Mouse (Mus musculus) cerebellum, adult 9-10 months (tissue): Measurements from ENCODE around the gene Rgs8.

ENCODE experiments used
- DNase-seq: peaks from one replicate; pipeline ENCODE4 v3.0.0; 2022

Rgs8 gene

DNA sequence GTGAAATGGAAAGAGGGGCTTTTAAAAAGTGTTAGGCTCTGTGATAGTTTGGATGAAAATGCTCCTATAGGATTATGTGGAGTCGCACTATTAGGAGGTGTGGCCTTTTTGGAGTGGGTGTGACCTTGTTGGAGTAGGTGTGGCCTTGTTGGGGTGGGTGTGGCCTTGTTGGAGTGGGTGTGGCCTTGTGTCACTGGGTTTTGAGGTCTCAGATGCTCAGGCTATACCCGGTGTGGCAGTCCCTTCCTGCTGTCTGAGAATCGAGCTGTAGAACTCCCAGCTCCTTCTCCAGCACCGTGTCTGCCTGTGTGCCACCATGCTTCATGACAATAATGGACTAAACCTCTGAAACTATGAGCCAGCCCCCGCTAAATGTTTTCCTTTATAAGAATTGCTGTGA lies 55.8 kb downstream of the Rgs8 start:
- no peak for DNase-seq

DNA sequence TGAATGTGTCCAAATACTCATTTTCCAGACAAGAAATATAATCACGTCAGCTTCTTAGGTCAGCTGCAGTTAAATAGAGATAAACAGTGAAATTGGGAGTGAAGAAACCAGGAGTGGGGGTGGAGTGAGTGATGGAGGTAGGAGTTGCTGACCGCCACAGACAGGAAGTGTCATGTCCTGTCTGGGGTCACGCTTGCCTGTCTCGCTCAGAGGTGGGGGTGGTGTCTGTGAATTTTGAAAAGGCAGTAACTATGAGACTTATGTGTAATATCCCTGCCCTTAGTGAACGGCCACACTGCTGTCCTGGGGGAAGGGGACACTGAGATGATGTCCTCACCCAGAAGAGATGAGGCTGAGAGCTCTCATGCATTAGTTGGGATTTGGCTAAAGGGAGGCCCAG lies 56.6 kb downstream of the Rgs8 start:
- no peak for DNase-seq

DNA sequence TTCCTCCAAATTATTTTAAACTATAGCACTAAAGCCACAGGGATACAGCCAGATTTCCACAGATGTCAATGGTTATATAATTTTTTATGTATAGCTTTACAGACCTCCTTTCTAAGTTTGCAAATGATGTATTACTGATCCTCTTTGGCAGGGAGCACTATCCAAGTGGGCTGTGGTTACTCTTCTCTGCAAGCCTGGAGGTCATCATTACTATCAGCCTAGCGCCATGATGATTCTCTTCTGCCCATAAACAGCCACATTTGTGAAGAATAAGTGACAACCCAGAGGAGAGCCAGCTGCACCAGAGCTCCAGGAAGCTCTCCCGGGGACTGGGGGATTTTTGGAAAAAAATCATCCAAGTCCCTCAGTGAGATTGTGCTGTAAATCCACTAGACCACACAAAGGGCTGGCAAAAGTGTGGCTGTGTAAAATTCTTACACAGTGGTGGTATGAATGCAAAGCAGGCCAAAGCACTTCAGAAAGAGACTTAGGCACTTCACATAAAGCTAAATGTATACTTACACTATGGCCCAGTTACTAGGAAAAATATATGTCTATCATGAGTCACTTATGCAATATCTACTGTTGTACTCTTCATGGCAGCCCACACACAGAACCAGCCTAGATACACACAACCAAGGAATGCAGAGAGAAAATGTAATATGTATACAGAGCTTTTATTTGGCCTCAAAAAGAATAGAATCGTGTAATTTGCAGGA lies 58.9 kb downstream of the Rgs8 start:
- DNase-seq: no peak

DNA sequence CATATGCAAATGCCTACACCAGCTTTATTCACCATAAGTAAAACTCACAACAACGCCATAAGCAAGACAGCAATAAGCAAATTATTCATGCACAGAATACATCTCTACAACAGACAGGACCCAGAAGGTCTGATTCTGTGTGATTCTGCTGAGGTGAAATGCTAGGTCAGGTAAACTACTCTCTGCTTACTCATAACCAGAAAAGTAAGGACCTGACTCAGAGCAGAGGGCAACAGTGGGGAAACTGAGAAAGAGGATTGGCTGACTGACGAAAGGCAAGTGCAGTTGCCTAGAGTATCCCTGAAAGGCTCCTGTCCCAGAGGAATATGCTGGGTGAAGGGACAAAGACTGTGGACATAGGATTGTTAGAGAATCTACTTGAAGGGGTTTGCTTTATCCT lies 59.8 kb downstream of the Rgs8 start:
- DNase-seq: no peak

DNA sequence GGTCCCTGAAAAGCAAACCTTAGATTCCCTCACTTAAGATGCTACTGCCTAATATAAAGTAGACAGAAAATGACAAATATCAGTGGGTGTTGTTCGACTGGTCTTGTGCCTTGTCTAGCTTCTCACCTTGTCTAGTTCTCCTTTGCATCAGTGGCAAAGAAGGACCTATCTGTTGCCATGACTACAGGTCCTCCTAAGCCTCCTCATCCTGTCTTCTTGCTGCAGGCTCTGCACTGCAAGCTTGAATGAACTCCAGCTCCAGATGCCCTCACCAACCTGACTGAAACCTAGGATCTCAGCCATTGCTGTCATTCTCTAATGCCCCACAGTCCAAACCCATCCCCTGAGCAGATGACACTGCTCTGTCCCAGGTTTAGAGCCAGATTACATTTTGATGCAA lies 65.2 kb downstream of the Rgs8 start:
- no peak for DNase-seq

DNA sequence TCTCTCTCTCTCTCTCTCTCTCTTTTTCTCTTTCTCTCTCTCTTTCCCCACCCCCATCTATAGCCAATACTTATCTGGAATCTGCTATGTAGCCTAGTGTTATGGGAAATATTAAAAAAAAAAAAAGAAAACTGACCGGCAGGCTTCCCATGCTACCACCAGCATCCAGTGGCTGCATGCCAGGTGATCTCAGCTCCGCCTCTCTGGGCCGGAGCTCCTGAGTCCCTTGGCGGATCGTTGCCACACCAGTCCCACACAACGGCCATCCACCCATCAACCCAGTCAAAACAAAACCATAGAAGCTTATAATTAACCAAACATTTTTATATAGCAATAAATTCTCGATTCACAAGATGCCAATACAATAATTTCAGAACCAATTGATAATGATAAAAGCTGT lies 68.1 kb downstream of the Rgs8 start:
- DNase-seq: no peak

DNA sequence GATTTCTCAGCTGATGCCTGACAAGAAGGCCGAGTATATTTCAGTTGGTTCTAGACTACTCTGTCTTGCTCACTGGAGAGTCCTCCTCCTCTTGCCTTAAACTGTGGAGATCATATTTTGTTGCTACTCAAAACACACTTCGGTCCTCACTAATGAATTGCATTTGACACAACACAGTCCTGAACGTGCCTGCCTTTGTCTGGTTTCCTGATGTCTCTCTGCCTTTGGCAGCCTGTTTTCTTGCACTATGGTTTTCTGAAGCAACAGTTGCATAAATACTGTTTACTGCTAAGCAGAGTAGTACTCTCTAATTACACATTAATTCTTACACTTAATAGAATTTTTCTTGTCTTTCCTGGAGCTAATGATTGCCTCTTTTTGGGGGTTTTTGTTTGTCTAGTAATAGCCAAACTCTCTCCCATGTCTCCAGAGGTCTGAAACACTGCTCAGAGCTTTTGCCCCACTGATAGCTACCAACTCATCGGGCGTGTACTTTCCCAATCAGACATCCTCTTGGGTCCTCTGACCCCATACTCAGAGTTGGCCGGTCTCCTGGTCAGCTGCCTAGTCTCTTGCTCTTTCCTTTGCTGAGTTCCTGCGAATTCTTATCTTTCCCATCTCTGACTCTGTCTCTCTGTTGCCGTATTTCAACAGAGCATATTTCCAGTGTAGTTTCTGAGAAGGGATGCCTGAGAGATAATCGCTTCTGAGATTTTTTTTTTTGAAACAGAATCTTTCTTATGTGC lies 68.9 kb downstream of the Rgs8 start:
- no peak for DNase-seq

DNA sequence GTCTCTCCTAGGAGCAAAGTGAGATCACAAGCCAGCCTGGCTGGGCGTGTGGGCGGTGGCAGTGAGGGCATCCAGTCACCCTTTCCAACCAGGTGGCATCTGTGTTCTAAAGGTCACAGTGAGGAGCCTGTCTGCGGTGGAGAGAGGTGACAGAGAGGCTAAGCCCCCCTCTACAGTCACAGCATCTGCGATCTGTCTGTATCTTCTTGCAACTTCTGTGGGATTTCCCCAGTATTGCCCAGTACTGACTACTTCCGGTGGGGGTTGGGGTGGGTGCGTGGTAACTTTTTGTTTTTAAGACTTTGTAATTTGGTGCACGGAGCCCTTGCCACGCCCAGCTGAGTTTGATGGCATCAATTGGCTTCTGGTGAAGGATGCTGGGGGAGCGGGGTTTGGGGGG lies 70.6 kb downstream of the Rgs8 start:
- no peak for DNase-seq

DNA sequence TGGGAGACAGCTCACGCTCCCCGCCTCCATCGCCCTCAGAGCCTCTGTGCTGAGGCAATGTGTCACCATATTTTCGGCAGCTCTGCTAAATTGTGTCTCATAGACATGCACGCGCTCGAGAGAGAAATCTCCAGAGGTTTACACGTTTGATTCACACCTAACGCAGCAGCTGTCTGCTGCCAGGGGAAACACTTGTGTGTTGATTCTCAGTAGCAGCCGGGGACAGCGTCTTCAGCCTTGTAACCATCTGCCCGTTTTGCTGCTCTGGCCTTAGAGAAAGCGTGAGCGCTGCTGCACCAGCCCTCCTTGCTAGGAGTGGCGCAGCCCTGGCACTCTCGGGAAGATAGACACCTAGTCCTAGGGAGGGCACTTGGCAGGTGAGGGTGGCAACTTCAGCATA lies 73.8 kb downstream of the Rgs8 start:
- DNase-seq: no peak

DNA sequence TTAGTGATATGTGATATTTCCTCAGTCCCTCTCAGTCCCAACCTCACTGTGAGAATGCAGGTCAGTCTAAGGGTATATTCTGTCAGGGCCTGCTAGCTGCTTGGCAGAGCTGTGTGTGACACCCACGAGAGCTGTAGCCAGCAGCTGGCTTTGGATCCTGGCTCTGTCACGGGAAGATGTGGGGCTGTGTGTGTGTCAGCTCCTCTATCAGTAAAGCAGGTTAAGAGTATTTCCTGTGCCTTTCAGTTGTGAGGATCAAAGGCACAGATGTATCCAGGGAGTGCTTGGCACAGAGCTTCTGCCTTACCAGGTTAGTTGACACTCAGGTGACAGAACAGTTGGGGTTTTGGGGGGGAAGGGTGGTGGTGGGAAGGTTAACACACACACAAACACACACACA lies 77.0 kb downstream of the Rgs8 start:
- no peak for DNase-seq

DNA sequence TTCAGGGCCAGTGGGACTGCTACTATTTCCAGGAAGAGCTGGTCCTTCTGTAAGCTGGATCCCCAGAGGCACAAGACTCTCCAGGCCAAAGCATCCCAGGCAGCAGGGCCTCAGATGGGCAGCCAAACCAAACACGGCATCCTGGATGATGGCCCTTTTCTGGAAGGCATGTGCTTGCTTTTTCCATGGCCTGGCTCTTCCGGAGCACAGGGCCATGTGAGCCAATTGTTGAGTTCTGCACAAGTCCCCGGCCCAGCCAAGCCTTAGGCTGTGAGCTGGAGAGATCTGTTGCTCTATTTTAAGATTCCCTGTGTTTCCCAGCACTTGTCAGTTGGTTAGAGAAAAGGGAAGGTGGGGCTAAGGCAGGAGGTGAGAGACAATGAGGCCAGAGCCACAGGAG lies 77.8 kb downstream of the Rgs8 start:
- DNase-seq: no peak

DNA sequence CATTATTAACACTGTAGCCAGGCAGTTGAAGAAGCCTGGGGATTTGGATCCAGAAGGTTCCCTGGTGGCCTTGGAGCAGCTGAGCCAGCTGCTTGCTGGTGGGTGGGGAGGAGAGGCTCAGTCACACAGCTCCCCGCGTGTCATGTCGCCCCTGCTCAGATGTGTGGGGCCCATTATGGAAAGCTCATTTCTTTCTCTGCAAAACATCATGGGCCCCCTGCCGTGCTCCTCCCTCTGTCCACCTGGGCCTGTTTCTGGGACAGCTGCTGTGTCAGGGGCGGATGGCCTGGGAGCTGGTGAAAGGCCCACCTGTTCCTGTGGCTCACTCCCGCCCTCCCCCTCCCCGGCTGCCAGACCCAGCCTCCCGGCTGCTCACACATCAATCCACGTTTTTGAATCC lies 80.4 kb downstream of the Rgs8 start:
- no peak for DNase-seq

DNA sequence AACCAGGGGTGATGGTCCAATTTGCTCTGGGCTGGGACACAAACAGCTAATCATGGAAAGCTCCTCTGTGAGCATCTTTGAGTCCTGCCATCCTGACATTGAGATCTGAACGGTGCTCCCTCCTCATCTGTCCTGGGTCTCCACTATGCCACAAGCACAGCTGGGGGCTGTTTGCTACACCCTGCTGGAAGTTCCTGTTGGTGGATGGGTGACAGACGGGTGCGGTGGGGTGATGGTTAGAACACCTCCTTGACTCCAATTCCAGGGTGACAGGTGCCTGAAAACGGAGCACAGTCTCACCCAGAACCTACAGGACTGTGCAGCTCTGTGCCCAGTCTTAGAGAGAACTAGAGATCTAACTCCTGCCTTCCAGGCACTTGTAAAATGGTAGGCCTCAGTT lies 82.0 kb downstream of the Rgs8 start:
- no peak for DNase-seq

DNA sequence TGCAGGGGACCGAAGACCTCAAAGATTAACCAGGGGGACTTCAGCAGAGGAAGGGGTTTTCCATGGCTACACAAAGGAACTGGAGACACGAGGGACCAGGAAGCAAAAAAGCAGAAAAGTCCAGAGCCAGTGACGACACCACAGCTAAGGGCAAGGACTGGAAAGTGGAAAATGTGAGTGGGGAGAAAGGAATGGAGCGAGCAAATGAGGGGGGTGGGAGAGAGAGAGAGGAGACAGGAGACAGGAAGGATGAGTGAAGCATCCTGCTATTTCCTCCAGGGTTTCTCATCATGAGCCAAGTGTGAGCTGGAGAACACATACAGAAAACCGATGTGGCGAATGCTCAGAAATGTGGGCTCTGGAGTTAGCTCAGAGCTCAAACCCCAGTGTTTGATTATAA lies 83.3 kb downstream of the Rgs8 start:
- no peak for DNase-seq

DNA sequence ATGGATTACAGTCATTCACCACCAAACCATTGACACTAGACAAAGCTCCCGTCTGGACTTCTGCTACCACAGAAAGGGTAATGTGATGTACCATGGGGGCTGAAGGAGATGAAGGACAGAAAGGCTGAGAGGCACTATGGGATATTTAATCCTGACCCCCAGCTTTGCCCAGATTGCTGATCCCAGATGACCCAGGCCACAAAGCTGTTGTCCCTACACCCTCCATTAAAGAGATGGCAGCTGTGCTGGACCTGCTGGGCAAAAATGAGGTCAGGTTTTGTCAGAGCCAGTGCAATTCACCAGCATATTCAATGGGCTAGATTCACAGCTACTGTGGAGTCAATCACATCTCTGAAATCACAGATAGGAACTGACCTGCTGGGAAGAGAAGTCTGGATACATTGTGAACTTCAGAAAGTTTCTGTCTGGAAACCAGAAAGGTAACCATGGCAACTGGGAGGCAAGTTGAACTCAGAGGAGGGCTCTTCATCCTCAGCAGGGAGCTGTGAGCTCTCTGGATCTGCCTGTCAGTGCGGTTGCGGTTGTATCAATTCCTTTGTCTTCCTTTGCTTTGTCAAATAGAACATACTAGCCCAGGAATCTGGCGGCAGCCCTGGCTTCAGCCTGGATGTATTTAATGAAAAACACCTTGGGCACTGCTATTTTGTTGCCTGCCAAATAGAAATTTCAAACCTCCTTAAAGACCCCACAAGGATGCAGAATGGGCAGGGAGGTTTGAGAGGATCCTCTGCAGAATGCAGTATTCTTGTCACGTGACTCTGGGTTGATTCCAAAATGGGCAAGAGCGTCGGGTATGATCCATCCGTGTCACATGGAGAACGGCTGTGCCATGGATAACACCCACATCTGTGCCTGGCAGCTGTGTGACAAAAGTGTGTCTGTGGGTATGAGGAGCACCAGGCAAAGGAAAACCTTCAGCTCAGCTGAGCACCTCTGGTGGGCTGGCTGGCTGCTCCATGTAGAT lies 84.6 kb downstream of the Rgs8 start:
- no peak for DNase-seq

DNA sequence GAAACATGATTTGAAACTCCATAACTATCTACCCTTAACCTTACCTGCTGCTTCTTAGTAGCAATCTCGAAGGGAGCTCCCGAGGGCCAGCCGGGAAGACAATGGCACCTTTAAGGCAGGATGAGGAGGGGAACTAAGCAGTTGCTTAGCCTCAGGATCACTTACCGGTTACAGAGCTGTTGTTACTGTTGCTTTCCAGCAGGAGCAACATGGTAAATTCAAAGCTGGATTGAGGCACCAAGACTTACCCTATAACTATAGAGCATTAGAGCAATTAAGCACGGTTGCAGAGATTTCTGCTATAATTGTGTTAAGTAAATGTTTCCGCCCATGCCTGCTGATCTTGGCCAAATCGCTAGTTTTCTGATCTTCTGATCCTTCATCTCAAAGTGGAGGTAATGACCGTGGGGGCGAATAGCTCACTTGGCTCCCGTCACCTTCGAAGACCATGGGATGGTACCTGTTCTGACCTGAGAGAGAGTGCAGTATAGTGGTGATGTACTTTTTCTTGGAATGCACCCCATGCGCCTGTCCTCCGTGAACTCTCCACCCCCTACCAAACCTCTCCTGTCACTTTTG lies 86.7 kb downstream of the Rgs8 start:
- DNase-seq: no peak

DNA sequence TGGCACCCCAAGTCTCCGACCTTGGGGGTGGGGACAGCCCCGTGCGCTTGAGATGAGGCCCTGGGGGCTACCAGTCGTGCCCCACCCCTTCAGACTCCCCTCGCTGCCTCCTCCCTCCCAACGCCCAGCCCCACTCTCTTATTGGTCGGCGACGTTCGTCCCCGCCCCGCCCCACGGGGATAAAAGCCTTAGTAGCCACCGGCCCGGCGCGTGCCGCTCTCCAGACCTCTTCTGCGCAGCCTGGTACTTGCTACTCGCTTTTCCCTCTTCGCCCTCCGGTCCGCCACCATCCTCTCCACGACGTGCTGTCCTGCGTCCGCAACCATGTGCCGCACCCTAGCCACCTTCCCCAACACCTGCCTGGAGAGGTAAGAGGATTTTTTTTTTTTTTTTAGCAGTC lies 87.3 kb downstream of the Rgs8 start, which contains the start of gene Rgs16:
TSS of gene Rgs16 (plus strand) at position 205 of the 400 bp plus-strand sequence.
- DNase-seq: peak; percentile 87

DNA sequence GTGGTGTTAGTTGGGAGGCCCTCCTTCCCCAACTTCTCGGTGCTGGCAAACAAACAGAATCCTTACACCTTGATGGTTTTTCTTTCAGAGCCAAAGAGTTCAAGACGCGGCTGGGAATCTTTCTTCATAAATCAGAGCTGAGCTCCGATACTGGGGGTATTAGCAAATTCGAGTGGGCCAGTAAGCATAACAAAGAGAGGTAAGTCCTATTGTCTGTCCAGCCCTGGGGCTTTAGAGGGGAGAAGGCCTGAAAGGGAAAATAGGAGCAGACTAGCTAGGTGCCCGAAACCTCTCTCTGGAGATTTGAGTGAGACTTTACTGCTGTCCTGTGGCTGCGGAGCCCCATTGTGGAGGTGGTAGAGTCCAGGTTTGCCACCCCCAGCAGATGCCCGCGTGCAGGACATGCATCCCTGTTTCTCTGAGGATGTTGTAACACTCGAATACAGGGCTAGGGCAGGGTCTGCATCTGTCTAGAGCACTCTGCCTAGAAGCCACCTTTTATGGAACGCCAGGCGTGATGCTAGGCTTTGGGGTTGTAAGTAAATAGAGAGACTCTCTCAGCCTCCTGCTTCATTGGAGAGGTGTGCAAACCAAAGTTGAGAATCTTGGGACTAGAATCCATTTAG lies 88.1 kb downstream of the Rgs8 start:
- DNase-seq: no peak

DNA sequence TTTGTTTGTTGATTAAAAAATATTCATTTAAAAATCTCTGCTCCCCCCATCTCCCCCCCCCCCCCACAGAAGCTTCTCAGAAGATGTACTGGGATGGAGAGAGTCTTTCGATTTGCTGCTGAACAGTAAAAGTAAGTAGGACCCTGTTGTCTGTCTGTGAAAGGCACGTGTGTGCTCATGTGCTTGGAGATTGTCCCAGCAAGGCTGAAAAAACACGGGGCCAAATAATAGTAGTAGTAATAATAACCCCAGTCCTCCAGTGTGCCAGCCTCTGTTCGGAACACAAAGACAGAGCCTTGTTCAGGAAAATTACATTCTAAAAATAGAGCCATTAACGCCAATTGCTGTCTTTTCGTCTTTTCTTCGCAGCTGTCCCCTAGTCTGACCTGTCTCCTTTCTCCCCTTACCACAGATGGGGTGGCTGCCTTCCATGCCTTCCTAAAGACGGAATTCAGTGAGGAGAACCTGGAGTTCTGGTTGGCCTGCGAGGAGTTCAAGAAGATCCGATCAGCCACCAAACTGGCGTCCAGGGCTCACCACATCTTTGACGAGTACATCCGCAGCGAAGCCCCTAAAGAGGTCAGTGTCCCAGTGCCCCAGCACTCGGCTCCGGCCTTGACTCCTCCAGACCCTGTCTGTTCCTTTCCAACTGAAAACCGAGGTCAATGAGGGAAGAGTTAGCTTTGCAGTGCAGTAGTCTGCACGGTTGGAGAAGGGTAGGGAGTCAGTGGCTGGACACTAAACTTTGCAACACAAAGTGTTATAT lies 88.9 kb downstream of the Rgs8 start:
- DNase-seq: no peak

DNA sequence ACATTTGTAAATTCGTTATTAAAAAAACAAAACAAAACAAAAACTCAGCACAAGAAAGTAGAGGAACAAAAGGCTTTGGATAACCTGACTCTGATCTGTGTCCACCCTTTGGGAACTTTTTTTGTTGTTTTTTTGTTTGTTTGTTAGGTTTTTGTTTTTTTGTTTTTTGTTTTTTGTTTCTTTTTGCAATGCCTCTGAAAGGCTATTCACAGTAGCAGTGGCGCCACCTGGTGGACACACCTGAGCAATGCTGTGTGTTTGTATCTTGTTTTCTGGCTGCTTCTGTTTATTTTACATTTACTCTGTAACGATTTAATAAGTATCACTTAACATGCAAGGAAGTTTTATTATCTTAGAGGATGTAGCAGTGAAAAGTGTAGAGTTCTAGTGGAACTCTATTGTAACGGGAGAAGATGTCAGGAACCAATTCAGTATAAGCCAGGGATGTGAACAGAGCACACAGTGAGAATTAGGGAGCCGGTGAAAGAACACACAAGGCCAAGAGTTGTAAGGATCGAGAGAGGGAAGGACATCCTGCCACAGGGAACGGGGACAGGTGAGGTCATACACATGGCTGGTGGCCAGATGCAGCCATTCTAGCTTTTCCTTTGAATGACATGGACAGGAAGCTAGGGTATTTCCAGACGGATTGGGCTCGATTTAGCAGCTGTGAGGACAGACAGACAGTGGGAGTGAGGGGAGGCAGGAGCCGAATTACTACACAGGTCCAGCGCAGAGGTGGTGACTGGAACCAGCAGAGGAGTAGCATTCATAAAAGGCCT lies 89.7 kb downstream of the Rgs8 start:
- peak; percentile 90 for DNase-seq

DNA sequence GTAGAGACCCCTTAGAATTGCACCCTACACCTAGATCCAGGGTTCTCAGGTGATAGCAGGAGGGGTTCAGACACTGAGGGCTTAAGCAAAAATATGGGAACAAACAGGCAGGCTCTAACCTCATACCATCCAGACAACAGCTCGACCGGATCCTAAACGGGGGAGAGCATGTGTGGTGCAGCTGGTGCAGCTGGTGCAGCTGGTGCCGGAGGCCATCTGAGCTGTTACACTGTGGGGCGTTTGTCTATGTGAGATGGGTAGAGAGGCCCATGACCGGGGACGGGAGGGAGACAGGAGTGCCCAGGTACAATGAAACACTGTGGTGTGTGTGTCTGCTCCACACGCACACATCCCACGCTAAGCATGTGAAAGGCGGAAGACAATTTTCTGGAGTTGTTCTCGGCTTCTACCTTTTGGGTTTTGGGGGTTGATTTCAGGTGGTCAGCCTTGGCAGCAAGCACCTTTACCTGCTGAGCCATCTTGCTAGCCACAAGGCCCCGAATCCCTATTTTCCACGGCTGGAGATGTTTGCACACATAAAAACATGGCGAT lies 93.4 kb downstream of the Rgs8 start:
- no peak for DNase-seq
